Mouse (Mus musculus) natural killer cell, adult 2 months (primary cell): ENCODE measurements around the gene Zfyve26.
"Not testable (repeated sequence)": the region's sequence is repeated elsewhere in the genome, so short reads cannot be mapped to it uniquely, and the experiment has no call there.

ENCODE experiments used
- DNase-seq, 2 experiments: peaks; one replicate each; pipeline ENCODE4 v3.0.0; 2022; ENCODE audit warnings: low spot score in 2 of 2

Gene Zfyve26

DNA sequence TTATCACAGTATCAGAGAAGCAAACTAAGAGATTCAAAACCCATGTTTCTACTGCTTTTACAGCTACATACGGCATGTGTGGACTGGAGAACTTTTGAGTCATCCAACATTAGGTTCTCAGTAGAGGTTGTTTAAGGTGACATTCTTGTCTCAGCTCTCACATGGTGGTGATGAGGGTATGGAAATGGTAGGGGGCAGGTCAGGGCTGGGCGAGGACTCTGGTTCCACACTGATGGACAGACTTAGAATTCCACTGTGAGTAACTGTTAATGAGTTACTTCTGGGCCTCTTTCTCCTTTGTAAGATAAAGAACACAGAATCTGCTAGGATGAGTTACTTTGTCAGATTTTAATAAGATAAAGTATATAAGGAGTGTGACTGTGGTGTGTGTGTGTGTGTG is 36.0 kb downstream of the Zfyve26 start:
- DNase-seq, result no peak

GRCm38 (mm10) chr12:79254975-79255374 is 41.1 kb downstream of the Zfyve26 start:
- DNase-seq, result no peak

DNA sequence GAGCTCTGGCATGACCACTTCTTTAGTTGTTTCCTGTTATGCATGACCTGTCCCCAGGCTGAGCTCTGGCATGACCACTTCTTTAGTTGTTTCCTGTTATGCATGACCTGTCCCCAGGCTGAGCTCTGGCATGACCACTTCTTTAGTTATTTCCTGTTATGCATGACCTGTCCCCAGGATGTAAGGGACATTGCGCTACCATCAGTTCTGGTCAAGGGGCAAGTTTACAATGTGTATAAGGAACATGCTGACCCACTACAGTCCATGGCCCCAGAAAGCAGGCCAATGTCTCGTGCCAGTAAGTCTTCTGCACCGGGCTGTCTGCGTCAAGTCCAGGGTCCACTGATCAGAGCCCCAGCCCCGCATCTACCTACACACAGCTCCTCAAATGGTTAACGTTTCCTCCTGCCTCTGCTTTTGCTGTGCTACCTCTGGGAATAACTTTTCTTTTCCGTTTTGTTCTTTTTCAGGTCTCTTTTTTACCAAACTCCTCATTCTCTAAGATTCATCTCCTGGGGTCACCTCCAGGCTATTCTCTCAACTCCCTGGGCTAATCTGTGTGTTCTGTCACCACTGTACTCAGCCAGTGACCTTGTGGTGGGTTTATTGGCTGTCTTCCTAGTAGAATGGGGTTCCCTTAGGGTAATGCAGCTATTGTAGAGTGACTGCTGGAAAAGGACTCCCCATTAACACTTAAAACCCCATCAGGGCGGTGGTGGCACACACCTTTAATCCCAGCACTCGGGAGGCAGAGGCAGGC is 42.6 kb downstream of the Zfyve26 start:
- no peak for DNase-seq

- no peak for DNase-seq
Measured at GRCm38 (mm10) chr12:79248110-79248509, 48.0 kb downstream of the Zfyve26 start.

GRCm38 (mm10) chr12:79242921-79243320 is 53.2 kb downstream of the Zfyve26 start:
- no peak for DNase-seq

GRCm38 (mm10) chr12:79241985-79242384 is 54.1 kb downstream of the Zfyve26 start:
- no peak for DNase-seq

DNA sequence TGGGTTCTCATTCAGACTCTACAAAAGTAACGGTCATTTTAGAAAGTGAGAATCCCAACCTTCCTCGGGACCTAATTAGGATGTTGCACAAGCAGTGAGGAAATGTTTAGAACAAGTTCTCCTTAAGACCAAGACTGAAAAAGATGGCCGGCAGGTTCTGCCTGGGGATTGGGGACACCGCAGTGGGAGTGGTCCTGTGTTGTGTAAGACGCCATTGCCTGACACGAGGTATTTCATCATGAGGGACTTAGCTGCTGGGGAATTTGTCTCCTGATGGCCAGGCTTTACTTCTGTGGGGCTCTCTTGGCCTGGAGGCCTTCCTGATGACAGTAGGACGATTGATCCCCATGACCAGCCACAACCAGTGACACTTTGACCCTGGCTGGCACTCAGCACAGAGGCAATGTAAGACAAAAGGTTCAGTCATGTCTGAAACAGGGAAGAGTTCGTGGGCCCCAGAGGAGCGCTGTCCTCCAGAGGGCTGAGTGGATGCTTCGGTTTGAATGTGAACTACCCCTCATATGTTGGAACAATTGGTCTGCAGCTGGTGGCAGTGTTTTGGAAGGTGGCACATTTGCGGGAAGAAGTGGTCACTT is 60.5 kb downstream of the Zfyve26 start:
- no peak for DNase-seq

DNA sequence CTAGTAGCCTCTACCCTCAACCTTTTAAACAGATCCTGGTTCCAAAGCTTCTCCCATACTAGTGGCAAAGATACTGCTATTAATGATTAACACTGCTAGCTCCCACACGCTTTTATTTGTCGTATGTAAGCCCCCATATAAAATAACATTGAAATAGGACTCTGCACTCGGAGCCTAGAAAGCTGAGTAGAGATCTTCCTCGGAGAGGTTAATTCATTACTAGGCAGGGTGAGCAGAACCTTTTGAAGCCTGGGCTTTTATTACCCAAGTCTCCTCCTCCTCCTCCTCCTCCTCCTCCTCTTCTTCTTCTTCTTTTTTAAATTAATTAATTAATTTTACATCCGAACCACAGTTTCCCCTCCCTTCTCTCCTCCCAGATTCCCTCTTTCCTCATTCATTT is 78.6 kb downstream of the Zfyve26 start:
- DNase-seq, result no peak

- no peak for DNase-seq
Measured at GRCm38 (mm10) chr12:79211447-79211846, 84.7 kb downstream of the Zfyve26 start.

- DNase-seq, result peak; percentile 14 to 30
Measured at GRCm38 (mm10) chr12:79208703-79209464, 87.2 kb downstream of the Zfyve26 start, which contains the start of gene Rdh12. TSS of gene Rdh12 (plus strand) at chr12:79208914.

- DNase-seq, result no peak
Measured at GRCm38 (mm10) chr12:79201882-79202281, 94.2 kb downstream of the Zfyve26 start.

- DNase-seq, result no peak
Measured at GRCm38 (mm10) chr12:79197105-79197504, 99.0 kb downstream of the Zfyve26 start.

DNA sequence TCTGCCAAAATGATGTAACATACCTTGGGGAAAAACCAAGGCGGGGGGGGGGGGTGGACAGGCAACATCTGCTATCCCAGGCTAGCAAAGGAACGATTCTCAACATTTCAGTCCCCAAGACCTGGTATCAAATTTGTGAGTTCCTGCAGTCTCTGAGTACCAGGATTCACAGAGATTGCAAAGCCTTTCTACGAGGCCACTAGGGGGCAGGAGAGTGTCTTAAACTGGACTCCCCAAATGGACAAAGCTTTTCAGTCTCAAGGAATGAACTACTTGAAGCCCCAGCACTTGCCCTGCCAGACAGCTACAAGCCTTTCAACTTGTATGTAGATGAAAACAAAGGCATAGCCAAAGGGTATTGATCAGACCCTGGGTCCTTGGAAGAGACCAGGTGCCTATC is 102.7 kb downstream of the Zfyve26 start:
- DNase-seq, result peak; percentile 45 to 67

- no peak for DNase-seq
Measured at GRCm38 (mm10) chr12:79192193-79192592, 103.9 kb downstream of the Zfyve26 start, which contains the start of gene Rdh11. TSS of gene Rdh11 (minus strand) at chr12:79192293.

- peak; percentile 70 to 82 for DNase-seq
Measured at GRCm38 (mm10) chr12:79191701-79192100, 104.4 kb downstream of the Zfyve26 start.

GRCm38 (mm10) chr12:79190931-79191673 is 105.0 kb downstream of the Zfyve26 start:
- DNase-seq, result peak; percentile 40 to 60

GRCm38 (mm10) chr12:79185160-79185559 is 110.9 kb downstream of the Zfyve26 start:
- DNase-seq, result not testable (repeated sequence)
